ENCODE assay signal across 29 mouse cellular contexts in the genomic region with DNA sequence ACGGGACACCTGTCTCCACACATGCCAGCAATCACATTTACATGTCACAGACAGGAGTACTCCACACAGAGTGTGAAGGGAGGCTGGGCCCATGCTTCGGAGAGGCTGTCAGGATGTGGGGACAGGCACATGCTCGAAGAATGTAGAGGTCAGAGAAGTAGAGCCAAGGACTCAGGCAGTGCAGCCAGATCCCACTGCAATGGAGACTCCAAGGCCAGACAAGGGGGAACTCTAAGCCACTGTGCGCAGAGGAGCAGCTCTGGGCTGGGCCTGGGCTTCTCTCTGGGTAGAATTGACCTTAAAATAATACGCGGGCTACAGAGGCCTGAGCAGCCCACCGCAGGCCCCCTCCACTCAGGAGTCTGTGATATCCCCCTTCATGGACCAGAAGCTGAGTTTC. TPM values are rescaled to one million over a fixed set of nuclear protein-coding genes. Genes with fewer than 3 reads are reported as not detected.
DNase-seq lines count a peak whose midpoint lies in the region; ATAC-seq lines count a peak whose summit lies in the region.
"Had no signal": no experiment of that assay in that cellular context is flagged by ENCODE, and none has a peak within 500 bp of the region (broad histone marks: within the 10 kb centered on the region; RNA-seq: fewer than 3 reads in every experiment).

No protein-coding gene starts in this region.

- peak; percentile 47 to 54 for DNase-seq in adrenal gland, adult (ENCODE audit: inconsistent age in 2 of 2, low spot score in 1 of 2)
- DNase-seq in adrenal gland, postnatal 10 days, result no peak
- no peak for DNase-seq in embryonic facial prominence, embryonic 10.5 days (ENCODE audit: low spot score)
- peak; percentile 34 for DNase-seq in intestine, embryonic 14.5 days (ENCODE audit: low spot score)
- DNase-seq in testis, postnatal 10 days (ENCODE audit: low spot score), result peak; percentile 39
- DNase-seq in testis, postnatal 14 days (ENCODE audit: low spot score), result no peak
- DNase-seq: B cell, adult 2 months; cerebellum, adult 11 months; cerebellum, adult 8-10 months; cerebellum, postnatal 14 days; embryo, embryonic 11 days; gastrocnemius, postnatal 14 days; kidney, adult 18-20 months had no signal

- peaks cover 4% of the 10 kb centered on the region; the same call in 1 of the 2 replicates for H3K27me3 ChIP-seq in embryonic facial prominence, embryonic 12.5 days
- H3K27me3 ChIP-seq in embryonic facial prominence, embryonic 10.5 days (replicated peaks; ENCODE audit: low read depth, poor library complexity, severe bottlenecking), result no peaks in the 10 kb centered on the region
- H3K27me3 ChIP-seq in intestine, embryonic 14.5 days (replicated peaks; ENCODE audit: control insufficient read depth, insufficient read depth, low read length), result no peaks in the 10 kb centered on the region
- no peaks in the 10 kb centered on the region for H3K27me3 ChIP-seq in intestine, embryonic 16.5 days (replicated peaks; ENCODE audit: control insufficient read depth, insufficient read depth, low read length)
- H3K27me3 ChIP-seq: forebrain, embryonic 12.5 days; hindbrain, embryonic 15.5 days had no signal

- H3K4me3 ChIP-seq in embryonic facial prominence, embryonic 12.5 days, result no peak overlapping the region
- no peak overlapping the region for H3K4me3 ChIP-seq in embryonic facial prominence, embryonic 10.5 days
- H3K4me3 ChIP-seq in intestine, embryonic 14.5 days (ENCODE audit: low read depth, low read length), result no peak overlapping the region
- H3K4me3 ChIP-seq in intestine, embryonic 16.5 days (ENCODE audit: low read length), result no peak overlapping the region
- H3K4me3 ChIP-seq: embryonic facial prominence, embryonic 13.5 days; forebrain, embryonic 12.5 days; hindbrain, embryonic 15.5 days had no signal

- H3K36me3 ChIP-seq in embryonic facial prominence, embryonic 12.5 days, result no peaks in the 10 kb centered on the region
- H3K36me3 ChIP-seq in embryonic facial prominence, embryonic 10.5 days (replicated peaks), result no peaks in the 10 kb centered on the region
- no peaks in the 10 kb centered on the region for H3K36me3 ChIP-seq in intestine, embryonic 14.5 days (ENCODE audit: control insufficient read depth, insufficient read depth, low read length)
- H3K36me3 ChIP-seq in intestine, embryonic 16.5 days (ENCODE audit: control insufficient read depth, insufficient read depth, low read length), result no peaks in the 10 kb centered on the region
- H3K36me3 ChIP-seq: embryonic facial prominence, embryonic 13.5 days; forebrain, embryonic 12.5 days; G1E; hindbrain, embryonic 15.5 days had no signal

- H3K9me3 ChIP-seq in embryonic facial prominence, embryonic 12.5 days, result no peaks in the 10 kb centered on the region
- H3K9me3 ChIP-seq in embryonic facial prominence, embryonic 10.5 days, result no peaks in the 10 kb centered on the region
- H3K9me3 ChIP-seq in intestine, embryonic 14.5 days (ENCODE audit: control insufficient read depth, low read length), result no peaks in the 10 kb centered on the region
- H3K9me3 ChIP-seq in intestine, embryonic 16.5 days (ENCODE audit: control insufficient read depth, low read length), result no peaks in the 10 kb centered on the region
- H3K9me3 ChIP-seq: embryonic facial prominence, embryonic 13.5 days; forebrain, embryonic 12.5 days; hindbrain, embryonic 15.5 days had no signal

- 0 out of 2 replicates have a peak, but pooled peaks have one; percentile 13 for ATAC-seq in embryonic facial prominence, embryonic 12.5 days (ENCODE audit: insufficient number of reproducible peaks, insufficient read depth, low FRiP score, low TSS enrichment)
- no peak for ATAC-seq in intestine, embryonic 14.5 days (replicated peaks; ENCODE audit: low FRiP score, low TSS enrichment, low read depth)
- no peak for ATAC-seq in intestine, embryonic 16.5 days
- ATAC-seq: CD4-positive, CD25-positive, alpha-beta regulatory T cell, adult 4 months; forebrain, embryonic 16.5 days had no signal

- no peaks in the 10 kb centered on the region for H3K4me1 ChIP-seq in embryonic facial prominence, embryonic 12.5 days
- no peaks in the 10 kb centered on the region for H3K4me1 ChIP-seq in embryonic facial prominence, embryonic 10.5 days
- no peaks in the 10 kb centered on the region for H3K4me1 ChIP-seq in intestine, embryonic 14.5 days (replicated peaks; ENCODE audit: control insufficient read depth, insufficient read depth, low read length)
- H3K4me1 ChIP-seq in intestine, embryonic 16.5 days (ENCODE audit: control insufficient read depth, insufficient read depth, low read length), result no peaks in the 10 kb centered on the region
- H3K4me1 ChIP-seq: embryonic facial prominence, embryonic 13.5 days; forebrain, embryonic 12.5 days; hindbrain, embryonic 15.5 days had no signal

- no peak overlapping the region for H3K4me2 ChIP-seq in embryonic facial prominence, embryonic 12.5 days (replicated peaks)
- H3K4me2 ChIP-seq in intestine, embryonic 14.5 days (ENCODE audit: low read length), result no peak overlapping the region
- H3K4me2 ChIP-seq in intestine, embryonic 16.5 days (ENCODE audit: low read depth, low read length), result no peak overlapping the region
- H3K4me2 ChIP-seq: embryonic facial prominence, embryonic 13.5 days; forebrain, embryonic 12.5 days; heart, embryonic 11.5 days; hindbrain, embryonic 15.5 days had no signal

- H3K9ac ChIP-seq in embryonic facial prominence, embryonic 12.5 days, result no peak overlapping the region
- no peak overlapping the region for H3K9ac ChIP-seq in intestine, embryonic 14.5 days (ENCODE audit: low read length)
- no peak overlapping the region for H3K9ac ChIP-seq in intestine, embryonic 16.5 days (ENCODE audit: low read depth, low read length)
- H3K9ac ChIP-seq: embryonic facial prominence, embryonic 13.5 days; forebrain, embryonic 12.5 days; hindbrain, embryonic 15.5 days had no signal

- 78% methylated on average over 7 of the region's 7 CpGs for WGBS in embryonic facial prominence, embryonic 12.5 days
- 89% methylated on average over 7 of the region's 7 CpGs for WGBS in embryonic facial prominence, embryonic 10.5 days
- WGBS in intestine, embryonic 14.5 days, result 86% methylated on average over 7 of the region's 7 CpGs
- 86% methylated on average over 7 of the region's 7 CpGs for whole genome bisulfite sequencing in intestine, embryonic 16.5 days

- no peak overlapping the region for H3K27ac ChIP-seq in embryonic facial prominence, embryonic 12.5 days
- no peak overlapping the region for H3K27ac ChIP-seq in embryonic facial prominence, embryonic 10.5 days (replicated peaks)
- H3K27ac ChIP-seq in intestine, embryonic 14.5 days (ENCODE audit: low read depth), result no peak overlapping the region
- H3K27ac ChIP-seq in intestine, embryonic 16.5 days (ENCODE audit: low read length), result no peak overlapping the region
- H3K27ac ChIP-seq: embryonic facial prominence, embryonic 13.5 days; forebrain, embryonic 12.5 days; hindbrain, embryonic 15.5 days had no signal

RNA-seq across cellular contexts. Expression of a gene that starts 24.7 kb away (rescaled TPM):
- not detected for total RNA-seq in adrenal gland, postnatal 10 days (2021)
- polyA plus RNA-seq in embryonic facial prominence, embryonic 12.5 days (2016; fragmentation: Nextera tagmentation; extraction: Ambion mirVana), result not detected in 2 replicates
- 0.18 TPM in 1 of 2 replicates, not detected in the other for polyA plus RNA-seq in embryonic facial prominence, embryonic 10.5 days (2016; fragmentation: Nextera tagmentation; extraction: Ambion mirVana)
- polyA plus RNA-seq in intestine, embryonic 14.5 days (2014; fragmentation: Nextera tagmentation; extraction: Ambion mirVana), result not detected in 2 replicates
- polyA plus RNA-seq in intestine, embryonic 16.5 days (2015; fragmentation: Nextera tagmentation; extraction: Ambion mirVana), result not detected in 2 replicates
- total RNA-seq: common myeloid progenitor, adult 5-6 weeks; G1E; gastrocnemius, postnatal 14 days; heart, postnatal 25 days had no signal
- polyA plus RNA-seq: brain, embryonic 14.5 days; CD4-positive, CD25-positive, alpha-beta regulatory T cell, adult 4 months; embryonic facial prominence, embryonic 13.5 days; forebrain, embryonic 16.5 days; frontal cortex, adult 2 months; G1E; gonadal fat pad, adult 2 months; heart, embryonic 11.5 days; heart, embryonic 16.5 days; hindbrain, embryonic 11.5 days had no signal

RNA-seq across cellular contexts. Expression of a gene that starts 38.7 kb away (rescaled TPM):
- not detected for total RNA-seq in adrenal gland, postnatal 10 days (2021)
- polyA plus RNA-seq in embryonic facial prominence, embryonic 12.5 days (2016; fragmentation: Nextera tagmentation; extraction: Ambion mirVana), result not detected in 2 replicates
- polyA plus RNA-seq in embryonic facial prominence, embryonic 10.5 days (2016; fragmentation: Nextera tagmentation; extraction: Ambion mirVana), result not detected in 2 replicates
- polyA plus RNA-seq in intestine, embryonic 14.5 days (2014; fragmentation: Nextera tagmentation; extraction: Ambion mirVana), result not detected in 2 replicates
- not detected in 2 replicates for polyA plus RNA-seq in intestine, embryonic 16.5 days (2015; fragmentation: Nextera tagmentation; extraction: Ambion mirVana)
- total RNA-seq: common myeloid progenitor, adult 5-6 weeks; G1E; gastrocnemius, postnatal 14 days; heart, postnatal 25 days had no signal
- polyA plus RNA-seq: brain, embryonic 14.5 days; CD4-positive, CD25-positive, alpha-beta regulatory T cell, adult 4 months; embryonic facial prominence, embryonic 13.5 days; forebrain, embryonic 12.5 days; forebrain, embryonic 16.5 days; frontal cortex, adult 2 months; G1E; gonadal fat pad, adult 2 months; heart, embryonic 11.5 days; heart, embryonic 16.5 days; hindbrain, embryonic 11.5 days; hindbrain, embryonic 15.5 days had no signal

RNA-seq across cellular contexts. Expression of a gene that starts 47.0 kb away (rescaled TPM):
- not detected for total RNA-seq in adrenal gland, postnatal 10 days (2021)
- polyA plus RNA-seq in embryonic facial prominence, embryonic 12.5 days (2016; fragmentation: Nextera tagmentation; extraction: Ambion mirVana), result 0.24 TPM in 1 of 2 replicates, not detected in the other
- polyA plus RNA-seq in embryonic facial prominence, embryonic 10.5 days (2016; fragmentation: Nextera tagmentation; extraction: Ambion mirVana), result 0.08 and 0.10 TPM in 2 replicates
- polyA plus RNA-seq in intestine, embryonic 14.5 days (2014; fragmentation: Nextera tagmentation; extraction: Ambion mirVana), result not detected in 2 replicates
- polyA plus RNA-seq in intestine, embryonic 16.5 days (2015; fragmentation: Nextera tagmentation; extraction: Ambion mirVana), result not detected in 2 replicates
- total RNA-seq: common myeloid progenitor, adult 5-6 weeks; gastrocnemius, postnatal 14 days; heart, postnatal 25 days had no signal
- polyA plus RNA-seq: brain, embryonic 14.5 days; CD4-positive, CD25-positive, alpha-beta regulatory T cell, adult 4 months; embryonic facial prominence, embryonic 13.5 days; forebrain, embryonic 12.5 days; forebrain, embryonic 16.5 days; frontal cortex, adult 2 months; G1E; gonadal fat pad, adult 2 months; heart, embryonic 11.5 days; heart, embryonic 16.5 days; hindbrain, embryonic 11.5 days; hindbrain, embryonic 15.5 days had no signal

Comparison
In these comparisons a context has a peak if more than half of its experiments do, and no peak if none do; other contexts are left out.
1. DNase-seq: peak in adrenal gland, adult (2 of 2), intestine, embryonic 14.5 days (single experiment) and testis, postnatal 10 days (single experiment); none in adrenal gland, postnatal 10 days (single experiment), embryonic facial prominence, embryonic 10.5 days (single experiment) and testis, postnatal 14 days (single experiment).